Mouse (Mus musculus) heart, embryonic 12.5 days (tissue): Measurements from ENCODE around the gene Ccdc93. TPM values are rescaled to one million over a fixed set of nuclear protein-coding genes. Genes with fewer than 3 reads are reported as not detected.

Source experiments
- ATAC-seq: fragments of 200-750 bp; cut with Nextera tagmentation; 2 replicates; pipeline ENCODE4 v1.8.0; 2017; ENCODE audit warnings: moderate TSS enrichment, moderate library complexity; ENCODE audit not compliant: insufficient number of reproducible peaks, low FRiP score
- H3K27ac ChIP-seq: fragments of 300-500 bp; sonication (generic); 2 replicates; pipeline ENCODE4 v1.5.1; 2016; ENCODE audit warnings: mild to moderate bottlenecking, moderate library complexity; ENCODE audit not compliant: poor library complexity, severe bottlenecking
- H3K27me3 ChIP-seq: fragments of 300-500 bp; sonication (generic); replicated peaks from 2 replicates; pipeline ENCODE4 v1.6.1; 2016; ENCODE audit warnings: mild to moderate bottlenecking, moderate library complexity
- H3K36me3 ChIP-seq: fragments of 300-500 bp; sonication (generic); 2 replicates; pipeline ENCODE4 v1.6.1; 2016; ENCODE audit warnings: mild to moderate bottlenecking, moderate library complexity
- H3K4me1 ChIP-seq: fragments of 300-500 bp; sonication (generic); replicated peaks from 2 replicates; pipeline ENCODE4 v1.6.1; 2016; ENCODE audit warnings: mild to moderate bottlenecking
- H3K4me2 ChIP-seq: fragments of 300-500 bp; sonication (generic); 2 replicates; pipeline ENCODE4 v1.6.1; 2016; ENCODE audit warnings: mild to moderate bottlenecking, moderate library complexity
- H3K4me3 ChIP-seq: fragments of 300-500 bp; sonication (generic); 2 replicates; pipeline ENCODE4 v1.5.1; 2016; ENCODE audit warnings: mild to moderate bottlenecking
- H3K9ac ChIP-seq: fragments of 300-500 bp; sonication (generic); 2 replicates; pipeline ENCODE4 v1.6.1; 2016; ENCODE audit warnings: mild to moderate bottlenecking, moderate library complexity
- H3K9me3 ChIP-seq: fragments of 300-500 bp; sonication (generic); replicated peaks from 2 replicates; pipeline ENCODE4 v1.6.1; 2016; ENCODE audit warnings: mild to moderate bottlenecking, moderate library complexity
- WGBS: fragments of 180-500 bp; shearing (Covaris S2); methylation state at CpG from one replicate; pipeline ENCODE4 v1.1.7; 2016; 5-methylcytosine and 5-hydroxymethylcytosine counted together
- polyA plus RNA-seq: library from polyadenylated mRNA; unstranded; fragments of >200 nt; fragmentation: Nextera tagmentation; extraction: Ambion mirVana; gene quantifications from 2 replicates; pipeline ENCODE4 v1.2.1, GENCODE M21; 2016

Gene Ccdc93
- polyA plus RNA-seq, 1 experiment from 2014 or later, result 9.0 TPM

- Histone ChIP-seq H3K4me3 (no peak overlapping the region), H3K27me3 (no peaks in the 10 kb centered on the region), H3K4me2 (no peak overlapping the region), H3K9ac (no peak overlapping the region), H3K27ac (no peak overlapping the region), H3K36me3 (peaks cover 65% of the 10 kb centered on the region), H3K9me3 (no peaks in the 10 kb centered on the region), H3K4me1 (no peaks in the 10 kb centered on the region)
- WGBS, result 89% methylated on average over 5 of the region's 5 CpGs
- ATAC-seq, result no peak
Observed at GRCm38 (mm10) chr1:121477716-121478115, 46.9 kb downstream of the Ccdc93 start.

DNA sequence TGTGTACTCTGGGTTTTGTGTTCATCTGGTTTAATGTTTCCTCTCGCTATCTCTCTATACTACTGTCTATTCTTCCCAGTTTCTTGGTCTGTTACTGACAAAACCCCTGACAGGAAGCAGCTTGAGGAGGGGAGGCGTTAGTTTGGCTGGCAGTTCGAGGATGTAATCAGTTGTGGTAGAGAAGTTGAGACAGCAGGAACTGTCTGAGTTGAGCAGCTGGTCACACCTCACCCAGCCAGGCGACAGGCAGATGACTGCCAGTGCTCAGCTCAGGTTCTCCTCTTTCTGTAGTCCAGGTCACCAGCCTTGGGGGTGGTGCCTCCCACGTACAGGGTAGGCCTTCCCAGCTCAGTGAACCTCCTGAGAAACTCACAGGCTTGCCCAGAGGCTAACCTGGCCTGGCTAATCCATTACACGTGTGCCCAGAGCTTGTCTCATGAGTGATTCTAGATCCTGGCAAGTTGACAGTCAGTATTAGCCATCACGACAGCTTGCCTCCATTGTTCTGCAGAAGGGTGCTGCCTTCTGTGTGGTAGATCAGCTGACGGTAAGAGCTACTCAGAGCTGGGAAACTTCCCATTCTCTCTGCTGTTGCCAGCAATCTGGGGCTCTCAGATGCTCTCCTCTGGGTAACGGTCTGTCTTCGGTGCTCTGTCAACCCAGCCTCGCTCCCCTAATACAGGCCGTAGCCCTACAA is 47.6 kb downstream of the Ccdc93 start:
- H3K36me3 ChIP-seq, result peaks cover 70% of the 10 kb centered on the region

GRCm38 (mm10) chr1:121479403-121479802 is 48.6 kb downstream of the Ccdc93 start:
- Histone ChIP-seq H3K36me3 (peaks cover 74% of the 10 kb centered on the region), H3K9ac (no peak overlapping the region), H3K4me2 (no peak overlapping the region), H3K27me3 (no peaks in the 10 kb centered on the region), H3K9me3 (0 out of 2 replicates have a peak, but pooled peaks cover 3% of the 10 kb centered on the region), H3K4me1 (no peaks in the 10 kb centered on the region), H3K4me3 (no peak overlapping the region), H3K27ac (no peak overlapping the region)
- ATAC-seq, result no peak
- 86% methylated on average over 5 of the region's 5 CpGs for WGBS

More for the DNA sequence above, 47.6 kb downstream of the Ccdc93 start:
- no peak overlapping the region for H3K4me3 ChIP-seq
- no peaks in the 10 kb centered on the region for H3K4me1 ChIP-seq
- no peaks in the 10 kb centered on the region for H3K27me3 ChIP-seq
- no peak for ATAC-seq
- 0 out of 2 replicates have a peak, but pooled peaks cover 3% of the 10 kb centered on the region for H3K9me3 ChIP-seq
- no peak overlapping the region for H3K27ac ChIP-seq
- 73% methylated on average over 12 of the region's 12 CpGs for WGBS
- no peak overlapping the region for H3K9ac ChIP-seq
- H3K4me2 ChIP-seq, result no peak overlapping the region

GRCm38 (mm10) chr1:121483091-121483490 is 52.2 kb downstream of the Ccdc93 start:
- H3K4me1 ChIP-seq, result no peaks in the 10 kb centered on the region
- no peak for ATAC-seq
- no peak overlapping the region for H3K9ac ChIP-seq
- no peaks in the 10 kb centered on the region for H3K27me3 ChIP-seq
- H3K4me2 ChIP-seq, result no peak overlapping the region
- H3K36me3 ChIP-seq, result peaks cover 78% of the 10 kb centered on the region
- WGBS, result 79% methylated on average over 4 of the region's 4 CpGs
- H3K4me3 ChIP-seq, result no peak overlapping the region
- no peak overlapping the region for H3K27ac ChIP-seq
- 0 out of 2 replicates have a peak, but pooled peaks cover 3% of the 10 kb centered on the region for H3K9me3 ChIP-seq

- no peak overlapping the region for H3K9ac ChIP-seq
- no peak for ATAC-seq
- H3K4me2 ChIP-seq, result no peak overlapping the region
- no peaks in the 10 kb centered on the region for H3K27me3 ChIP-seq
- peaks cover 60% of the 10 kb centered on the region for H3K36me3 ChIP-seq
- WGBS, result 86% methylated on average over 6 of the region's 6 CpGs
- H3K4me3 ChIP-seq, result no peak overlapping the region
- H3K4me1 ChIP-seq, result no peaks in the 10 kb centered on the region
- 0 out of 2 replicates have a peak, but pooled peaks cover 3% of the 10 kb centered on the region for H3K9me3 ChIP-seq
- no peak overlapping the region for H3K27ac ChIP-seq
Observed at GRCm38 (mm10) chr1:121486803-121487202, 56.0 kb downstream of the Ccdc93 start.

GRCm38 (mm10) chr1:121490241-121490640 is 59.4 kb downstream of the Ccdc93 start:
- H3K36me3 ChIP-seq, result peaks cover 67% of the 10 kb centered on the region
- no peak overlapping the region for H3K9ac ChIP-seq
- H3K27ac ChIP-seq, result no peak overlapping the region
- H3K4me3 ChIP-seq, result no peak overlapping the region
- no peak overlapping the region for H3K4me2 ChIP-seq
- no peaks in the 10 kb centered on the region for H3K9me3 ChIP-seq
- WGBS, result 47% methylated on average over 5 of the region's 5 CpGs
- H3K27me3 ChIP-seq, result no peaks in the 10 kb centered on the region
- no peaks in the 10 kb centered on the region for H3K4me1 ChIP-seq
- no peak for ATAC-seq

DNA sequence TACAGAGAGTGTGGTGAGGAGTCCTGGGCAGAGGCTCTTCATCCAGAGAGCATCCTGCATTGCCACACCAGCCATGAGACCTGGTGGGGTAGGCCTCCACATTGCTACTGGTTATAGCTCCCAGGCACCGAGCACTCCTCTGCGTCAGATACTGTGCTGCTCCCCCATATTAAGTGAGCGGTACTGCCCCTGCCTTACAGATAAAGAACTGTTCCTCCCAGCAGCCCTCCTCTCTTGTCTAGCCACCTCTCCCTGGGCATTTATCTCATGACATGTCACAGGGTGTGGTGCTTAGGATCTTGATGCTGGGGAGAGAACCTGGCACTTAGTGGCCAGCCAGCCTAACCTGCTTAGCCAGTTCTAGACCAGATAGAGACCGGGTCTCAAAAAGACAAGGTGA is 66.2 kb downstream of the Ccdc93 start:
- Histone ChIP-seq H3K27me3 (no peaks in the 10 kb centered on the region), H3K4me1 (no peaks in the 10 kb centered on the region), H3K27ac (no peak overlapping the region), H3K36me3 (peaks cover 90% of the 10 kb centered on the region), H3K9ac (no peak overlapping the region), H3K4me2 (no peak overlapping the region), H3K9me3 (no peaks in the 10 kb centered on the region), H3K4me3 (no peak overlapping the region)
- 85% methylated on average over 4 of the region's 4 CpGs for WGBS
- ATAC-seq, result no peak

DNA sequence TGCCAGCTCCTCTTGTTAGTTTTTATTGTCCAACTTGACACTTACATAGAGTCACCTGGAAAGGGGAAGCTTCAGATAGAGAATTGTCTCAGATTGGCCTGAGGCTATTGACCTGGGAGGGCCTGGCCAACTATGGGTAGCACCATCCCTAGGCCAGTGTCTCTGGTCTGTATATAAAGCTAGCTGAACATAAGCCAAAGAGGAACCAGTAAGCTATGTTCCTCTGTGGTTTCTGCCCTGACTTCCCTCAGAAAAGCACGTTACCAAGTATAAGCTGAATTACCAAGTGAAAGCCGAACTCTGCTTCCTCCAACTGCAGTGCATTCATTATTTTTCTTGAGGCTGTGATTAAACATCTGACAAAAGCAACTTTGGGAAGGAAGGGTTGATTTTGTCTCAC is 77.9 kb downstream of the Ccdc93 start:
- H3K36me3 ChIP-seq, result peaks cover 29% of the 10 kb centered on the region
- ATAC-seq, result no peak
- 86% methylated on average over 2 of the region's 2 CpGs for WGBS
- no peak overlapping the region for H3K4me2 ChIP-seq
- no peak overlapping the region for H3K4me3 ChIP-seq
- H3K9ac ChIP-seq, result no peak overlapping the region
- H3K4me1 ChIP-seq, result no peaks in the 10 kb centered on the region
- H3K27ac ChIP-seq, result no peak overlapping the region
- peaks cover 5% of the 10 kb centered on the region for H3K9me3 ChIP-seq
- no peaks in the 10 kb centered on the region for H3K27me3 ChIP-seq

- WGBS, result 84% methylated on average over 19 of the region's 19 CpGs
- no peak for ATAC-seq
- Histone ChIP-seq H3K4me2 (no peak overlapping the region), H3K9ac (no peak overlapping the region), H3K27ac (no peak overlapping the region), H3K27me3 (no peaks in the 10 kb centered on the region), H3K36me3 (peaks cover 14% of the 10 kb centered on the region), H3K4me1 (no peaks in the 10 kb centered on the region), H3K9me3 (peaks cover 5% of the 10 kb centered on the region), H3K4me3 (no peak overlapping the region)
Observed at GRCm38 (mm10) chr1:121510420-121511140, 79.7 kb downstream of the Ccdc93 start.

- no peak overlapping the region for H3K4me3 ChIP-seq
- peaks cover 11% of the 10 kb centered on the region for H3K36me3 ChIP-seq
- no peak overlapping the region for H3K4me2 ChIP-seq
- H3K9me3 ChIP-seq, result peaks cover 5% of the 10 kb centered on the region
- no peak overlapping the region for H3K9ac ChIP-seq
- ATAC-seq, result no peak
- H3K27ac ChIP-seq, result no peak overlapping the region
- no peaks in the 10 kb centered on the region for H3K27me3 ChIP-seq
- H3K4me1 ChIP-seq, result no peaks in the 10 kb centered on the region
- 48% methylated on average over 2 of the region's 2 CpGs for WGBS
Observed at GRCm38 (mm10) chr1:121511186-121511585, 80.3 kb downstream of the Ccdc93 start.

DNA sequence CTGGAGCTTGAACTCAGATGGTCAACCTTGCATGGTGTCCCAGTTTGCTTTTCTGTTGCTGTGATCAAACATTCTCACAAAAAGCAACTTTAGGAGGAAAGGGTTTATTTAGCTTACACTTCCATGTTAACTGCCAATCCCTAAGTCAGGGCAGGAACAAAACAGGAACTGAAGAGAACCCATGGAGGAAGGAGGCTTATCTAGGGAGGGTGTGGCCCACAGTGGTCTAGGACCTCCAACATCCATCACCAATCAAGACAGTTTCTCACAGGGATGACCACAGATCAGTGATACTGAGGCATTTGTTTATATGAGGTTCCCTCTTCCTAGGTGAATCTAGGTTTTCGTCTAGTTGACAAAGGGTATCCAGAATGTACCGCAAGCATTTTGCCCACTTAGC is 81.1 kb downstream of the Ccdc93 start:
- WGBS, result 87% methylated on average over 2 of the region's 2 CpGs
- H3K9me3 ChIP-seq, result peaks cover 5% of the 10 kb centered on the region
- peaks cover 6% of the 10 kb centered on the region; the same call in 1 of the 2 replicates for H3K36me3 ChIP-seq
- H3K9ac ChIP-seq, result no peak overlapping the region
- no peak overlapping the region for H3K4me3 ChIP-seq
- no peaks in the 10 kb centered on the region for H3K4me1 ChIP-seq
- no peaks in the 10 kb centered on the region for H3K27me3 ChIP-seq
- H3K27ac ChIP-seq, result no peak overlapping the region
- ATAC-seq, result no peak
- H3K4me2 ChIP-seq, result no peak overlapping the region
